Mouse (Mus musculus) G1E (cell line): ENCODE measurements around the gene Kyat1. TPM values are rescaled to one million over a fixed set of nuclear protein-coding genes. Genes with fewer than 3 reads are reported as not detected.

ENCODE experiments used
- ATAC-seq: 2 replicates; pipeline ENCODE4 v1.8.0; 2016; ENCODE audit warnings: mild to moderate bottlenecking; ENCODE audit not compliant: insufficient number of reproducible peaks, poor library complexity, low FRiP score, severe bottlenecking; ENCODE audit errors: extremely low read depth
- DNase-seq: peaks from one replicate; pipeline ENCODE4 v3.0.0; 2012; ENCODE audit warnings: low spot score
- H3K27me3 ChIP-seq: 2 replicates; pipeline ENCODE4 v1.6.1; 2012; ENCODE audit warnings: mild to moderate bottlenecking, low read length, inconsistent platforms; ENCODE audit not compliant: insufficient read depth
- H3K36me3 ChIP-seq: replicated peaks from 2 replicates; pipeline ENCODE3; 2012; ENCODE audit warnings: mild to moderate bottlenecking, inconsistent platforms
- H3K4me1 ChIP-seq: 2 replicates; pipeline ENCODE4 v1.6.1; 2012; ENCODE audit warnings: low read depth, low read length, inconsistent platforms, mixed read lengths; ENCODE audit not compliant: insufficient read depth
- H3K4me3 ChIP-seq: 2 replicates; pipeline ENCODE4 v1.5.1; 2012; ENCODE audit warnings: low read depth, mild to moderate bottlenecking, inconsistent platforms, low read length, moderate library complexity, mixed read lengths
- H3K9me3 ChIP-seq: replicated peaks from 2 replicates; pipeline ENCODE4 v1.6.1; 2012; ENCODE audit warnings: inconsistent platforms
- CTCF ChIP-seq: IDR thresholded peaks from 2 replicates; pipeline ENCODE4 v1.5.1; 2012; ENCODE audit warnings: low read depth, low read length, inconsistent platforms, mixed read lengths
- GATA1 ChIP-seq: IDR thresholded peaks from 2 replicates; pipeline ENCODE4 v1.6.1; 2012; ENCODE audit warnings: borderline replicate concordance, low read length, inconsistent platforms, mixed read lengths
- GATA2 ChIP-seq: IDR thresholded peaks from 2 replicates; pipeline ENCODE4 v1.6.1; 2012; ENCODE audit warnings: low read depth, low read length, inconsistent platforms, borderline replicate concordance
- POLR2AphosphoS5 ChIP-seq: IDR thresholded peaks from 2 replicates; pipeline ENCODE4 v1.6.1; 2012; ENCODE audit warnings: low read depth, low read length, inconsistent platforms; ENCODE audit not compliant: insufficient replicate concordance
- TAL1 ChIP-seq: conservative IDR thresholded peaks from 2 replicates; pipeline ENCODE4 v1.6.1; 2012; ENCODE audit warnings: low read depth, low read length, inconsistent platforms, mixed read lengths
- polyA plus RNA-seq: library from polyadenylated mRNA; stranded (reverse); fragments of >175 nt; gene quantifications from 2 replicates; pipeline ENCODE4 v1.2.3, GENCODE M21; 2012
- total RNA-seq, 2 experiments: library from RNA; stranded (forward) in 1 of 2; stranded (reverse) in 1 of 2; fragments of 200-1000 nt in 1 of 2; fragments of >200 nt in 1 of 2; fragmentation: Nextera tagmentation in 1 of 2; gene quantifications; 2 replicates each; pipeline ENCODE4 v1.2.3; 2014 to 2017

The Kyat1 gene
- total and polyA plus RNA-seq, 3 experiments, result 12.3 to 13.7 (median 12.3) TPM

DNA sequence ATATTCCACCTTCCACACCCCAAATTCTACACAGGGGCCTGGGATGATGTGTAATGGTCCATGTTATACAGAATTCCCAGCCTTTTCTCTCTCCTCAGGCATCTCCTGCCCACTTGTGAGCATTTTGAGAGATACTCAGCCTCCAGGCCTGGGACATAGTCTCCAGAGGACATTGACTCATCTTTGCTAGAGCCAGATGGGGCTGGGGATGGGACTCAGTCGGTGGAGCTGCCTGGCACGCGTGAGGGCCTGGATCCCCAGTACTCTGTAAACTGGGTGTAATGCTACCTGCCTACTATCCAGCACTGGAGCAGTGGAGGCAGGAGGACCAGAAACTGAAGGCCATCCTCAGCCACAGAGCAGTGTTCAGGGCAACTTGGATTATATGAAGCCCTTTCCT, 43.5 kb upstream of the Kyat1 start:
- TF ChIP-seq GATA1 (no peak), CTCF (no peak), GATA2 (no peak), POLR2AphosphoS5 (no peak), TAL1 (no peak)
- no peaks in the 10 kb centered on the region for H3K27me3 ChIP-seq
- H3K4me3 ChIP-seq, result no peak overlapping the region
- peaks cover 47% of the 10 kb centered on the region for H3K4me1 ChIP-seq
- H3K9me3 ChIP-seq, result no peaks in the 10 kb centered on the region
- no peak for ATAC-seq
- H3K36me3 ChIP-seq, result peaks cover 94% of the 10 kb centered on the region
- DNase-seq, result no peak

DNA sequence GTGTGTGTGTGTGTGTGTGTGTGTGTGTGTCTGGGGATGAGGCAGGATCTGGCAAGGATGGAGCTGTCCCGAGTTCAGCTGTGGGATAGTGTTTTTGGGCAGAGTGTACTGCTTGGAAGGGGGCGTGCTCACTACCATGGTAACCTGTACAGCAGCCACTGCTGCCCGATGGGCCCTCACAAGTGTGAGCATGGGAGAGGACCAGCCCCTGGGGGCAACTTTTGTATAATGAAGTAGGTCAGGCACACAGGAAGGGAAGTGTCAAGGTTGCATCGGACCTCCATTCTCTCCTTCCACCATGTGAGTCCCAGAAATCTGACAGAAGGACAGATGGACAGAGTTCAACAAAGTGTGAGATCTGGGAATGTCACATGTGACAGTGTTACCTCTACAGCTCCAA, 42.0 kb upstream of the Kyat1 start:
- Histone ChIP-seq H3K9me3 (no peaks in the 10 kb centered on the region), H3K27me3 (no peaks in the 10 kb centered on the region), H3K4me3 (no peak overlapping the region), H3K36me3 (peaks cover 94% of the 10 kb centered on the region), H3K4me1 (peaks cover 38% of the 10 kb centered on the region)
- no peak for ATAC-seq
- no peak for DNase-seq
- no peak for TF ChIP-seq GATA2
- TF ChIP-seq CTCF, result no peak
- no peak for TF ChIP-seq TAL1
- no peak for TF ChIP-seq POLR2AphosphoS5
- TF ChIP-seq GATA1, result no peak

- Histone ChIP-seq H3K9me3 (no peaks in the 10 kb centered on the region), H3K27me3 (no peaks in the 10 kb centered on the region), H3K4me1 (peaks cover 32% of the 10 kb centered on the region), H3K36me3 (peaks cover 94% of the 10 kb centered on the region), H3K4me3 (no peak overlapping the region)
- no peak for DNase-seq
- TF ChIP-seq TAL1, result no peak
- TF ChIP-seq CTCF, result no peak
- TF ChIP-seq GATA1, result no peak
- no peak for TF ChIP-seq GATA2
- no peak for TF ChIP-seq POLR2AphosphoS5
- ATAC-seq, result no peak
Measured at GRCm38 (mm10) chr2:30247036-30247435, 41.4 kb upstream of the Kyat1 start.

DNA sequence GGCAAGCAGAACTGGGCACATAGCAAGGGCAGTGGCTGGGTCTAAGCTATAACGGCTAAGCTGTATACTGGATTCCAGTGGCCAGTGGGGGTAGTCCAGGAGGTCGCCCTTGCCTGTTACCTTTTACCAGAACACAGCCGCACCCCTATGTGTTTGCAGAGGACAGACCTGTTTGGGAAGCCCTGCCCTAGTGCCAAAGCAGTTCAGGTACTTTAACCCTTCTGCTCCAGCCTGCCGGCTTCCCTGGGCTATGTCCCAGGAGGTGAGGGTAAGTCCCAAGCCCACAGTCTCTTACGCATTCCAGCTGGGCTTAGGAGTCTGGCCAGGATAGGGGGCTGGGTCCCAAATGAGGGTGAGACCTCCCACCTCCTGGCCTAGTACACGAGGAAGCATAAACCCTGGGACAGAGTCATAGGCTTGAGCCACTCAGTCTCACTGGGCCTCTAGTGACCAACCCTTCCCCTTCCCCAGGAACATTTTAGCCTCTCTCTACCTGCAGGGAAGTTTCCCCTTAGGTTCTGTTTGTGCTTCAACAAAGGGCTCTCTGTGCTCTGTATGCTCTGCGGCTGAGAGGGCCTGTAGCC, 39.0 kb upstream of the Kyat1 start:
- Histone ChIP-seq H3K27me3 (no peaks in the 10 kb centered on the region), H3K4me3 (no peak overlapping the region), H3K36me3 (peaks cover 96% of the 10 kb centered on the region), H3K9me3 (no peaks in the 10 kb centered on the region), H3K4me1 (peaks cover 28% of the 10 kb centered on the region)
- no peak for DNase-seq
- no peak for ATAC-seq
- TF ChIP-seq TAL1 (no peak), POLR2AphosphoS5 (no peak), GATA1 (no peak), CTCF (no peak), GATA2 (no peak)

- Histone ChIP-seq H3K4me3 (no peak overlapping the region), H3K36me3 (peaks cover 92% of the 10 kb centered on the region), H3K27me3 (no peaks in the 10 kb centered on the region), H3K4me1 (peaks cover 39% of the 10 kb centered on the region), H3K9me3 (no peaks in the 10 kb centered on the region)
- ATAC-seq, result no peak
- TF ChIP-seq CTCF (no peak), TAL1 (no peak), GATA1 (no peak), GATA2 (no peak), POLR2AphosphoS5 (no peak)
- no peak for DNase-seq
Measured at GRCm38 (mm10) chr2:30243391-30243790, 37.7 kb upstream of the Kyat1 start.

DNA sequence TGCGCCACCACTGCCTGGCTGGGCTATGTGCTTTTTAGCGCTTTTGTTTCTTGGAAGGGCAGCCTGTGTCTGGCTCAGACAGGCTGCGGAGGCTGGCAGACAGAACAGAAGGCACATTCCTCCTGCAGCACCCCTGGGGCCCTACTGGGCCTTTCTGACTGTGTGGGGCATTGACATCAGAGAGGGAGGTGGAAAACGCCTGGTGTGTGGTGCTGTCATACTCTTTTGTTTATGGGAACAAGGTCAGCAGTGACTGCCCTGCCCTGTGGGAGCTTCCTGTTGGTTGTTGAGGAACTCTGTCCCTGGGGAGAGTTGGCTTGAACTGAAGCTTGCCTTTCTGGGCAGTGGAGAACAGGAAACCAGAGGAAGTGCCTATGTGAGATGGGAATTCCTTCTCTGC, 36.9 kb upstream of the Kyat1 start:
- H3K9me3 ChIP-seq, result no peaks in the 10 kb centered on the region
- ATAC-seq (no peak), DNase-seq (no peak)
- peaks cover 40% of the 10 kb centered on the region for H3K4me1 ChIP-seq
- peaks cover 83% of the 10 kb centered on the region for H3K36me3 ChIP-seq
- H3K27me3 ChIP-seq, result no peaks in the 10 kb centered on the region
- TF ChIP-seq POLR2AphosphoS5, result no peak
- no peak for TF ChIP-seq GATA2
- TF ChIP-seq CTCF, result no peak
- TF ChIP-seq GATA1, result no peak
- TF ChIP-seq TAL1, result no peak
- H3K4me3 ChIP-seq, result no peak overlapping the region

- TF ChIP-seq GATA1 (no peak), TAL1 (no peak), POLR2AphosphoS5 (no peak), CTCF (no peak), GATA2 (no peak)
- ATAC-seq (no peak), DNase-seq (no peak)
- H3K4me3 ChIP-seq, result peak within 1 kb of the TSS; percentile 6; the same call in 1 of the 2 replicates
- H3K27me3 ChIP-seq, result no peaks in the 10 kb centered on the region
- no peaks in the 10 kb centered on the region for H3K9me3 ChIP-seq
- H3K4me1 ChIP-seq, result peaks cover 45% of the 10 kb centered on the region
- peaks cover 63% of the 10 kb centered on the region for H3K36me3 ChIP-seq
Measured at GRCm38 (mm10) chr2:30240267-30240666, 34.6 kb upstream of the Kyat1 start, which contains the start of gene Gm28035. Gene Gm28035, plus strand, starts transcription at chr2:30240567.
